Mouse (Mus musculus) thymus, postnatal 14 days (tissue): ENCODE results near the gene Entpd4b.
"Not testable (repeated sequence)": the region's sequence is repeated elsewhere in the genome, so short reads cannot be mapped to it uniquely, and the experiment has no call there.

ENCODE experiments used
- DNase-seq: peaks from one replicate; pipeline ENCODE4 v3.0.0; 2021

Entpd4b gene

DNA sequence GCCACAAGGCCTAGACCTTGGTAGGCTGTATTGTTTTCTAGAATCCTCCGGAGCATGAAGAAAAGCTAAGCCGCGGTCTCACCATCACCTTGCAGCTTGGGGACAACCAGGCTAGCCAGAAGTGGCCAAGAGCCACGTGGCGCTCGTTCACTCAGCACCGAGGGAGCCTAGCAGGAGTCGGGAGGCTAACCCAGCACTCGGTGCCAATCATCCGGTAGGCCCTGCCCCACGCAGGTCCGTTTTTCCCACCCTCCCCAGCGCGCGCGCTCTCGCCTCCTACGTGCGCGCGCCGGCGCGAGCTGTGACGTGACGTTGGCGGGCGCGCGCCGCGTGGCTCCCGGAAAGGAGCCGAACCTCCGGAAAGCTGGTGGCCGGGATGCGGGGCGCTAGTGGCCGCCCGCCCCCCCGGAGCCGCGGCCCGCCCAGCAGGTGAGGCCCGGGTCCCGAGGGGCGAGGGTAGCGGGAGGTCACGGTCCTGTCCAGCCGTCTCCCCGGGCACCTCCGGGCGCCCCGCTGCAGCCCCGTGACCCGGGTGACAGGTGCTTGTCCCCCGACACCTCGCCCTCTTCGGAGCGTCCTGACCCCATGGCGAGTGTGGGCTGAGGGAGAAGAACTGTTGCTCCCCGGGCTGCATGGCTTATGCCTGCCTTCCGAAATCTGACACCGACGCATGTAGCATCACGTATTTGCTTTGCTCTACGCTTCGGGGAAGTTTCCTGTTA is at the start of gene Entpd4b:
TSS of gene Entpd4b (plus strand) at position 315 of the 722 bp plus-strand sequence.
- DNase-seq = not testable (repeated sequence)

DNA sequence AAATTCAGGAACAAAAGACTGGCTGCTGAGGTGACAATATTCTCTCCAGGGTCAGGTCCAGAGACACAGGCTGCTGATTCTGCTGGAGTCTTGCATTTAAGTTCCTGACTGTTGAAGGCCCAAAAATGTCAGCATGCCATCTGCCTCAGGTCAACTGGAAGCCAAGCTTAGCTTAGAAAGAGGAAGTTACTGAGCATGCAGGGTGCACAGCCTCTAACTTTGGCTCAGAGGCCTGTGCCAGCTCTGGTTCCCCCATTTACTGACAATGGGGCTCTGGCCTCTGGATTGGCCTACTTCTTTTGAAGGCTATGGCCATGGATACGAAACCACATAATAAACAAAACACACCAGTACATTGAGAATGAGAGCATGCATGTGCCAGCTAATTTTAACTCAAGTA is 48.2 kb upstream of the Entpd4b start:
- DNase-seq = not testable (repeated sequence)

DNA sequence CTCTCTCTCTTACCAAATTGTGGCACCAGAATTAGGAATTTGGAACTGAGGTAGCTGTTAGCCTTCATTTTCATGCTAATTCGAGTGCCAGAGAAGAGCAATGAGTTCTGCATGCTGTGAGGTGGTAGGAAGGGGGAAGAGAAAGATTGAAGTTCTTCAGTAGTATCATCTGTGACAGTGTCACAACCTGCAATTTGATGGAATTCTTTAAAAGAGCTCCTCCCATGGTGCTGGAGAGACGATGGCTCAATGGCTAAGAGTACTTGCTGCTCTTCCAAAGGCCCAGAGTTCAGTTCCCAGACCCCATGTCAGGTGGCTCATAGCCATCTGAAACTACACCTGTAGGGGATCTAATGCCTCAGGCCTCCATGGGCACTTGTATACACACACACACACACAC is 42.8 kb upstream of the Entpd4b start, which contains the start of gene Gm27179:
TSS of gene Gm27179 (minus strand) at position 101 of the 400 bp plus-strand sequence.
- not testable (repeated sequence) for DNase-seq

DNA sequence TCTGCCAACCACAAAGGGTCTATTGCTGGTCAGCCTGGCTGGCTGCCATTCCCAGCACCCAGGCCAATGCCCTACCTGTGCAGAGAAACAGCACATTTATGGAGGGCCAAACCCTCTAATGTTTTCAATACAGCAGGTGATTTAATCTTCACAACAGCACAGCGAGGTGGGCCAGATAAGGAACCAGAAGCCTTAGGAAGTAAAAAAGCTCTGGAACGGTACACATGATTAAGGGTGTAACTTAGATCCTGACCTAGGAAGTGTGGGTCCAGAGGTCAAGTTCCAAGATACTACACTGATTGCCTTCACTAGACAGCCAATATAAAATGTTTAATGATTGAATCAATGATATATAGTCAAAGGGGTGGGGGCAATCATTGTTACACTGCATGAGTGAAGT is 34.4 kb upstream of the Entpd4b start:
- DNase-seq = not testable (repeated sequence)

DNA sequence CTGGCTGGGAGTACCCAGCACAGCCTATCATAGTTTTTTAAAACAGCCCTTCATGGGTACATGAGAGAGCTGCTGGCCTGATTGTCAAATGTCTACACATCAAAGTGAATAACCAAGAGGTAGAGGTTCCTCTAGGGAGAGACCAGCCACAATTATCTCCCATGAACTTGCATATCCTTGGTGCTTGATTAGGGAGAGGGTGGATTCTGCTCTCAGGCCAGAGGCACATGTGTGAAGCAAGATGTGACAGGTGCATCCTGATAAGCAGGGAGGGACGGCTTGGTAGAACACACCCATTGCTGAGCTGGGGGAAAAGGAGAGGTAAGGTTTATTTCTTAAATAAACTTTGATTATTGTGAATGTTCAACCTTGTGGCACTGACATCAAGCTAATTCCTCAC is 32.2 kb upstream of the Entpd4b start:
- not testable (repeated sequence) for DNase-seq

DNA sequence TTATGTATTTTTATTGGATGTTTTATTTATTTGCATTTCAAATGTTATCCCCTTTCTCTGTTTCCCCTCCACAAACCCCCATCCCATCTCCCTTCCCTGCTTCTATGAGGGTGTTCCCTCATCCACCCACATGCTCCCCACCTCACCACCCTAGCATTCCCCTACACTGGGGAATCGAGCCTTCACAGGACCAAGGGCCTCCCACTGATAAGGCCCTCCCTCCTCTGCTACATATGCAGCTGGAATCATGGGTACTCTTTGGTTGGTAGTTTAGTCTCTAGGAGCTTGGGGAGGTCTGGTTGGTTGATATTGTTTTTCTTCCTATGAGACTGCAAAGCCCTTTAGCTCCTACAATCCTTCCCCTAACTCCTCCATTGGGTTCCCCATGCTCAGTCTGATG is 29.0 kb upstream of the Entpd4b start:
- not testable (repeated sequence) for DNase-seq

DNA sequence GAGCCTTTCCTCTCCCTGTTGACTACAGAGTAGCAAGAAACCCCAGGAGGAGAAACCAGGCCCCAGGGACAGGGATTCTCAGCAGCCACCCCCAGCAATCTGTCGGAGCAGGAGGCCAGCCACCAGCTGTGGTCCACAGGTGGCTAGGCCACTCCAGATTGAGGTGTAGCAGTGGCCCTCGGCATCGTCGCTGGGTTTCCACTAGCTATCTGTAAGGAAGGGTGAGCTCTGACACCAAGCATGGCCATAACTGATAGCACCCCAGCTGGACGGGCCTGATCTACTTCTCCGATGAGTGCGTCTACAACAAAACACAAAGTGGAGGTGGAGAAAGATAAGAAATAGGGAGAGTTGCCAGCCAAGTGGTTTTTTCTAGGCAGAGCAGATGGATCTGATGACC is 18.7 kb upstream of the Entpd4b start:
- not testable (repeated sequence) for DNase-seq

DNA sequence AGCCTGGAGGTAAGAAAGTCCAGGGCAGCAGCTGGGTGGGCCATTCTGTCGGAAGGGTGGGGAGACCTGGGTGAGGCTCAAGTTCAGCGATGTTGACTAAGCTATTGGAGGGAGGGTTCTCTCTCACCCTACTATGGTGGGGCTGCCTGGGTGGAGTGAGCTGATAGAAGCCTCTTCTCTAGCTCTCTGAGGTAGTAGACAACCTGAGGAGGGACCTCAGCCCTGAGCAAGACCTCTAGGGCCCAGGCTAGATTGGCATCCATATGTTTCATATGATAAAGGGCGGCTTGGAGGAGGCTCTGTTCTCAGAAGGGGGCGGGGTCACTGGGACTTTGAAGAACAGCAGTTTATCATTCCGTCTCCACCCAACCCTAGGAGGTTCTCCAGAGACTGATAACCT is 15.1 kb upstream of the Entpd4b start:
- DNase-seq = not testable (repeated sequence)

DNA sequence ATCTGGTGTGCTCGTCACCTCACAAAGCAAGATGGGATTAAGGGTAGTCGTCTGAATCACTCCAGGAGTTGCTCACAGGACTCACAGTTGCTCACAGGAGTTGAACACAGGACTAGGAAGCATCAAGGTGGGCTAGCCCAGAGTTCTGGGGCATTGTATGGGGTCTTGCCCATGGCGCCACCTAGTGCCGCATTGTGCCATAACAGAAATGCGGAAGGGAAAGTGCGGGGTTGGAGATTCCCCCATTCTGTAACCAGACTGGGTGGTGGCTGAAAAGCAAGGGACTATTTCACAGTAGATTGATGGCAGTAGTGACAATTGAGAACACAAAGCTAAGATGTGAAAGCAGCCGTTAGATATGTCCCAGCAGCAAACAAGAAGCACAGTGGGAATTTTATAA is 12.5 kb upstream of the Entpd4b start:
- not testable (repeated sequence) for DNase-seq

DNA sequence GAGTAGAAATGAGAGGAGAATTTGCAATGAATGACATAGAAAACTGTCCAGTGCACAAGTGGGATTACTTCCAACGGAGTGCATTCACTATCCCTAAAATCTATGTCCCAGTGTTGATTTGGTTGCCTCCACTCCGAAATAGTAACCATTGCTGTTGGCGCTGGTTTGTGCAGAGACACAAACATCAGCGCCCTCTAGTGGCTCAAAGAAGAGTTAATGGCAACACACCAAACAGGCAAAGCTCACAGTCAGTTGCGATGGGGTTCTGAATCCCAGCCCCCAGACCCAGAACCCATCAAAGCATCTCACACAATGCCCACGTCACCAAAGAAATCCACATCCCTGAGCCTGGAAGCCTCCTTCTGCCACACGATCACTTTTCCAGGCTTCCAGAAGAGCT is 11.2 kb upstream of the Entpd4b start:
- not testable (repeated sequence) for DNase-seq

DNA sequence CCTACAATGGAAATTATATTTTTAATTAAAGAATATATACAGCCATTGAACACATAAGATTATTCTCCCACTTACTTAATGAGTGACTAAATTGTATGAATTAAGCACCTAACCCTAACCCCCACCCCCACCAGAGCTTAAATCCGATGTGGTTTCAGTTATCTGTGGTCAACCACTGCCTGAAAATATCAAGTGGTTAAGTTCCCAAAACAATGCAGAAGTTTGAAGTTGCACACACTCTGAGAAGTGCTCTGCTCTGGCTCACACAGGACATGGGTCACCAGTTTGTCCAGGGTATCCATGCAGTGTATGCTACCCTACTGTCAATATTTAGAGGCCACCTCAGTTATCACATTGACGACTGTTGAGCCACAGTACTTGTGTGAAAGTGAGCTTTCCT is 10.2 kb upstream of the Entpd4b start:
- DNase-seq = not testable (repeated sequence)

DNA sequence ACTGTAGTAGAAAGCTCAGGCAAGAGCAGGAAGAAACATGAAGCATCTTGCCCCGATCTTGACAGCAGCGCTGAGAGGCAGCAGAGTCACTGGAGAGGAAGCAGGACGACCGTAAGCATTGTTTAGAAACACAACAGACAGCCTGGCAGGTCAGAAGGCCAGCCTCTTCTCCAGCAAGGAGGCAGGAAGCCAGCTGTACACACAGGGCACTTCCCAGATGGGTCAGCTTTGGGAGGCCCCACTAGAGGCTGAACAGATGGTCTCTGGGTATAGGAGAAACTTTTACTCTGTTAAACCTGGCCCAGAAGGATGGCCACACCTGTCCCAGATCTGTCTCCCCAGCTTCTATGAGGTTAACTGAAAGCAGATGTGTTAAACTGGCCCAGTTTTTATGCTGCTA is 7.9 kb upstream of the Entpd4b start:
- not testable (repeated sequence) for DNase-seq

DNA sequence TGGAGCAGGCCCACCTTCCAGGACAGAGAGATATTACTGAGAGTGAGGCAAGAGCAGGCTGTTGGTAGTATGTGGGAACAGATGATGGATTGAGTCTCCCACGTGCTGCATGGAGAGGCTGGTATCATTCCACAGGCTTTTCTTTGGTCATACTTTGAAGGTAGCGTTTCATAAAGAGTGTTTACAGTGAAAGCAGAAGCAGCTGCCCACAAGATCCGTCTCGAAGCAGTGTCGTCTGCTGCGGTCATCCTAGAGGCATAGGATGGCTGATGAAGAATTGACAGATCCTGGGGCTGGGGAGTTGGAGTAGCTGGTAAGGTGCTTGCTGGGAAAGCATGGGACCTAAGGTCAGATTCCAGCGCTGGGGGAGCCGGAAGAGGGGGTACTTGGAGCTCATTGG is 1.6 kb downstream of the Entpd4b start:
- not testable (repeated sequence) for DNase-seq

DNA sequence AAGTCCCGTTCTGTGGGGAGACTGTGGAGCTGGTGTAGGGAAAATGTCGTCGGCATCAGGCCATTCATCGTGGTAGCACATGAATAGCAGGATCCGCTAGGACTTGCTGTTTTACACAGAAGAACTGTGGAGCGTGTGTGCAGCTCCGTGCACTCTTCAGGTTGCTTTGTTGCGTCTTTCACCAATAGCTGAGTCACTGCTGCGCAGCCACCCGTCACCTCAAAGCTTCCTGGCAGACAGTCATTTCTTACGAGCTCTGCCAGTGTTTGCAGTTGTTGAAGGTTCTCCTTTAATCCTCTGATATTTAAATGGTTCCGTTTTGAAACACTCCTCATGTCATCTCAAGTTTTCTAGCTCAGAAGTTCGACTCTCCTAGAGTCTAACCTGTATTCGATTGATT is 2.3 kb downstream of the Entpd4b start:
- DNase-seq = not testable (repeated sequence)
